Mouse (Mus musculus) olfactory bulb, adult 2 months (tissue): Measurements from ENCODE around the gene Ak2. TPM values are rescaled to one million over a fixed set of nuclear protein-coding genes. Genes with fewer than 3 reads are reported as not detected.
A peak's percentile ranks its signal among the peaks of the same experiment; 100 is the strongest.

ENCODE experiments used
- H3K27ac ChIP-seq: fragments of 200-500 bp; 2 replicates; pipeline ENCODE4 v1.5.1; 2012; ENCODE audit warnings: low read depth, low read length; ENCODE audit not compliant: insufficient read depth
- H3K4me1 ChIP-seq: fragments of 200-500 bp; 2 replicates; pipeline ENCODE4 v1.6.1; 2012; ENCODE audit warnings: low read length; ENCODE audit not compliant: control insufficient read depth, insufficient read depth
- H3K4me3 ChIP-seq: fragments of 200-500 bp; 2 replicates; pipeline ENCODE4 v1.5.1; 2012; ENCODE audit warnings: mild to moderate bottlenecking, low read depth, low read length, moderate library complexity; ENCODE audit not compliant: insufficient read depth
- CTCF ChIP-seq: fragments of 200-500 bp; IDR thresholded peaks from 2 replicates; pipeline ENCODE4 v1.5.1; 2012; ENCODE audit warnings: low read depth, mild to moderate bottlenecking, low read length, moderate library complexity; ENCODE audit not compliant: insufficient read depth
- POLR2A ChIP-seq: fragments of 200-500 bp; IDR thresholded peaks from 2 replicates; pipeline ENCODE4 v1.6.1; 2012; ENCODE audit warnings: mild to moderate bottlenecking, low read depth, low read length, moderate library complexity; ENCODE audit not compliant: insufficient read depth
- WGBS: fragments of 180-500 bp; shearing (Covaris S2); methylation state at CpG from one replicate; pipeline ENCODE4 v1.1.7; 2018; 5-methylcytosine and 5-hydroxymethylcytosine counted together
- polyA plus RNA-seq: library from polyadenylated mRNA; stranded (reverse); fragments of >200 nt; gene quantifications from 2 replicates; pipeline ENCODE4 v1.2.4, GENCODE M21; 2012; ENCODE audit warnings: low replicate concordance; ENCODE audit not compliant: missing spikeins, insufficient read depth, insufficient read length

The Ak2 gene
- 173 TPM in 1 of 2 replicates, not detected in the other for polyA plus RNA-seq

DNA sequence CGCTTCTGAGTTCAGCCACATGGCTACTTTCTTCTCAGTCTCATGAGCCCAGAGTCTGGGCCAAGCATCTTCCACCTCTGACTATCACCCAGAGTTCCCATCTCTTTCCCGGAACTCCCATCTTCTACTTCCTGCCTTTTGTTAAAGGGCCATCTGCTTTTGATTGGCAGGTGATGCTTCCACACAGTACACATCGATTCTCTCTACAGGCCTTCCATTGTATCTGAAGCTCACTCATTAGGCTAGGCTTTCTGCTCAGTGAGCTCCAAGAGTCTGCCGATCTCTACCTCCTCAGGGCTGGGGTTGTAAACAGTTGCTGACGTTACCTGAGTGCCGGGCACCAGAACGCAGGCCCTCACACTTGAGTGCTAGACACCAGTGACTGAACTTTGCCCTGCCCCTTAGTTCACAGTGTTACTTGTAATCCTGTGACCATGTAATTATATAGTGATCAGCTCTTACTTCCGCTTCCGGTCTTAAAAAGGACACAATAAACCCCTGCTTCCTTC is at the start of gene Ak2:
Ak2 (plus strand) TSS at position 459 of the 509 bp plus-strand sequence.
- 93% methylated on average over 9 of the region's 9 CpGs for WGBS
- Histone ChIP-seq H3K4me1 (peaks cover 13% of the 10 kb centered on the region), H3K4me3 (no peak within 1 kb of the TSS), H3K27ac (no peak within 1 kb of the TSS)
- TF ChIP-seq POLR2A = no peak
- TF ChIP-seq CTCF = no peak

DNA sequence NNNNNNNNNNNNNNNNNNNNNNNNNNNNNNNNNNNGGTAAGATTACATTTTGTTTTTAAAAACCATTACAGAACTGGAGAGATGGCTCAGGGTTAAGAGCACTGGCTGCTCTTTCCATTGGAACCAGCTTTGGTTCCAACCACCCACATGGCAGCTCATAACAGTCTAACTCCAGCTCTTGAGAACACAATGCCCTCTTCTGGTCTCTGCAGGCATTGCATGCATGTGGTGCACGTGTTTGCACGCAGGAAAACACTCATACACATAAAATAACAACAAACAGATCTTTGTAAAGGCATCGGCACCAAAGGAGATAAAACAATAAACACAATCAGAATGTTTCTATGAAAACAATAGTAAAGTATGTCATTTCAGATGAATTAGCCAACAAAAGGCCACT is 49.4 kb upstream of the Ak2 start:
- WGBS = 62% methylated on average over 3 of the region's 3 CpGs
- TF ChIP-seq CTCF (no peak), POLR2A (no peak)
- H3K4me1 ChIP-seq = peaks cover under 1% of the 10 kb centered on the region; the same call in 1 of the 2 replicates
- no peak overlapping the region for H3K4me3 ChIP-seq
- no peak overlapping the region for H3K27ac ChIP-seq

DNA sequence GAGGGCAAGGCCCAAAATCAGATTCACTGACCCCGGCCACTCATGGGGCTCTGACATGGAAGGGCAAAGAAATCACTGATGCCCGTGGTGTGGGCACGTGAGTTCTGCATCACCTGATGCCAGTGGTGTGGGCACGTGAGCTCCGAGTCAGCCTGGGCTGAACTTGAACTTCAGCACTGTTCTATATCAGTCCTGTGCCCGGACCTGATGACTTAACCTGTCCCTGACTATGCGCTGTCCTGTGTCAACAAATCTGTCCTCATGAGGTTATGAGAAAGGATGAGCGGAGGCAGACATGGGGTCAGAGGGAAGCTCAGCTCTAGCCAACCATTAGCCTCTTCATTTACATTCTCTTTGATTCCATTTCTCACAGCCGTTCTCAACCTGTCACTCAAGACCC is 45.0 kb upstream of the Ak2 start:
- WGBS = 91% methylated on average over 9 of the region's 9 CpGs
- Histone ChIP-seq H3K4me1 (peaks cover 14% of the 10 kb centered on the region), H3K27ac (no peak overlapping the region), H3K4me3 (no peak overlapping the region)
- TF ChIP-seq CTCF (no peak), POLR2A (no peak)

DNA sequence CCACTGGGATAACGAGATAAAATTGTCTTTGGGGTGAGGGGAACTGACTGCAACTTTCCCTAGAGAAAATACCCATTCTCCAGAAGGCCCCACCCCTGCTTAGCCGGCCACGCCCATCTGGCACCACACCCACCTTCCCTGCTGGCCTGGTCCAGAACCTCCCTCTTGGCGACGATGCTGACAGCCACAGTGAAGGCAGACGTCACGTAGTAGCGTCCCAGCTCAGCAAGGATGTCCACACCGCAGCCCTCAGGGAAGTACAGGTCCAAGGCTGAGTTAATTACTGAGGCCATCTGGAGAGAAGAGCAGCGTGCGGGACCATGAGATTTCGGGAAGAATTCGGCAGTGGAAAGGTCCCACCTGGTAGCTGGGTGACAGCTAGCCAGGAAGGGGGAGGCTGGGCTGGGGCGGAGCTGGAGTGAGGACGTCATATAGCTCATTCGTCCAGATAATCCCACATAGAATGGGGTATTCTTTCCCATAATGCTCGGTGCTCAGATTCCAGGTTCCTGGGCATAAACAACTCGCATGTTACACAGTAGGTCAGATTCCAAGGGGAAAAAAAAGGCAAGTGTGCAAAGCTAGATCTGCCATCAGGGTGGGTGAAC is 44.3 kb upstream of the Ak2 start:
- no peak overlapping the region for H3K27ac ChIP-seq
- no peak for TF ChIP-seq POLR2A
- TF ChIP-seq CTCF = no peak
- no peak overlapping the region for H3K4me3 ChIP-seq
- H3K4me1 ChIP-seq = peaks cover 14% of the 10 kb centered on the region
- 33% methylated on average over 18 of the region's 18 CpGs for WGBS

DNA sequence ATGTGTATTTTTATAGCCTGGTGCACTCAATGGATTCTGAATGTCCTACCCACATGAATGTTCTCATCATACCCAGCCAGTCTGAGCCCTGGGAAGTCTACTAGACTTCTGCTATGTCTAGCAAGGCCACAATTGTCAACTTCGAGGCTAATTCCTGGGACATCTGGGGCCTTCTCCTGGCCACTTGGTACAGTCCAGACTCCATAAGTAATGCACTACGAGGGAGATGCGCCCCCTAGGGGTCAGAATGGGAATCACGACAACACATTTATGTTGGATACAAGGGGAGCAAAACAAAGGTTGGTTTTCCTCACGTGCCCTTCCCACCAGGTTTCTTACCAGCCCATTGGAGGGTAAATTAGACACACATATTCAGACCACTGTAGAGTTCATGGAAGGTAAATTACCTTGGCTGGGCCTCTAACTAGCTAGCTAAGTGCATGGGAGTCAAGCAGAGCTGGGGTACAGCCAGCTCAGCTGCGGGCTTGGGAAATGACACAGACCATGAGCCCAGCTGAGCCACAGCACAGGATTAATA is 43.6 kb upstream of the Ak2 start:
- WGBS = 29% methylated on average over 6 of the region's 6 CpGs
- TF ChIP-seq POLR2A (no peak), CTCF (peak; percentile 47; the same call in 1 of the 2 replicates)
- Histone ChIP-seq H3K27ac (no peak overlapping the region), H3K4me1 (peaks cover 14% of the 10 kb centered on the region), H3K4me3 (no peak overlapping the region)

DNA sequence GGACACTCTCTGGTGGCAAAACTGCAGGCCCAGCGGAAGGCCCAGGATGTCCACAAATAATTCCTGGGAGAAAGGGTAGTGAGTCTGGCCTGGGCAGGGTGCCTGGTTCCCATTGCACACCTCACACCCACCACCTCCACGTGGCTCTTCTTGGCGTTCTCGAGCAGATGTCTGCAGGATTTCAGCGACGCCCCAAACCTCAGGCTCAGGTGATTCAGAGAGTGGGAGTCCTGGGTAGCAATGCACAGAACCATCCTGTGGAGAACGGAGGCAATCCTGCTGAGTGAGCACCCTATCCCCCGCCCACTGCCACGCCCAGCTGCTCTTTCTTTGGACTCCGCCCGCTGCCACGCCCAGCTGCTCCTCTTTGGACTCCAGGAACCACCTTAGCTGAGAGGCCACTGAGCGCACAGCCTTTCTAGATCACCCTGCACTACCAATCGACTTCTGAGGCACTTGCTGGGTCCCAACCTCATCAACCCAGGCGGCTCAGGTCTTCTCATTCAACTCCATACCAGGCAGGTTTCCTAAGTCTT is 42.2 kb upstream of the Ak2 start:
- TF ChIP-seq POLR2A = no peak
- TF ChIP-seq CTCF = no peak
- Histone ChIP-seq H3K27ac (no peak overlapping the region), H3K4me1 (peaks cover 14% of the 10 kb centered on the region), H3K4me3 (no peak overlapping the region)
- 61% methylated on average over 15 of the region's 15 CpGs for WGBS

DNA sequence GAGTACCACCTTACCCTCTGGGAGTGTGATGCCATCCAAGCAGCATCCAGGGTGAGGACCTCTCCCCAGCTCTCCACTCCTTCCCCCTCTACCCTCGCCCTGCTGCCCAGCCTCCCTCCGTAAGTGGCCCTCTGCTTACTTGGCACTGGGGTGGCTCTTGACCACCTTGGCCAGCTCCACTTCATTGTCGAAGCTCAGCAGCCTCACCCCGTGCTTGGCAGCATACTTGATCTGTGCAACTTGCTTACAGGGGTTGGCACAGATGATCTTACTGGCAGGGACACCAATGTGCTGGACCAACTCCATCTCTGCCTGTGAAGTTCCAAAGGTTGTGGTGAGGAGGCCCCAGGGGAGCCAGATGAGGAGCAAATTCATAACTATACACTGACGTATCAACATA is 41.3 kb upstream of the Ak2 start:
- no peak overlapping the region for H3K4me3 ChIP-seq
- 50% methylated on average over 5 of the region's 5 CpGs for WGBS
- no peak overlapping the region for H3K27ac ChIP-seq
- TF ChIP-seq POLR2A (no peak), CTCF (no peak)
- peaks cover 14% of the 10 kb centered on the region for H3K4me1 ChIP-seq

DNA sequence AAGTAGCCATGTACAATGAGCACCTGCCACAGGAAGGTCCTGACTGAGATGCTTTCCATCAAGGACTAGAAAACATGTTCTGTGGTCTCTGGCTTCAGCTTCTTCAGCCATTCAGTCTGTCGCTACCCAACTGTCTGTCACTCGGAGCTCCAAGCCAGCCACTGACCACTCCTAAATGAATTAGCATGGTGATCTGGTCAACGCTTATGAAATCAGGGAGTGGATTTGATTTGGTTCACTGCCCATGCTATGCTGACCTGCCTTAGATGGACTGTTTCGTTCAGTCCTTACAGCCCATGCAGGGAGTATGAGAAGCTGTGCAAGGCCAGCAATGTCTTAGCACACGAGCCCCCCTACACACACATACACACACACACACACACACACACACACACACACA is 37.9 kb upstream of the Ak2 start:
- Histone ChIP-seq H3K27ac (no peak overlapping the region), H3K4me3 (no peak overlapping the region), H3K4me1 (peaks cover 28% of the 10 kb centered on the region)
- 85% methylated on average over 5 of the region's 5 CpGs for WGBS
- no peak for TF ChIP-seq POLR2A
- no peak for TF ChIP-seq CTCF

DNA sequence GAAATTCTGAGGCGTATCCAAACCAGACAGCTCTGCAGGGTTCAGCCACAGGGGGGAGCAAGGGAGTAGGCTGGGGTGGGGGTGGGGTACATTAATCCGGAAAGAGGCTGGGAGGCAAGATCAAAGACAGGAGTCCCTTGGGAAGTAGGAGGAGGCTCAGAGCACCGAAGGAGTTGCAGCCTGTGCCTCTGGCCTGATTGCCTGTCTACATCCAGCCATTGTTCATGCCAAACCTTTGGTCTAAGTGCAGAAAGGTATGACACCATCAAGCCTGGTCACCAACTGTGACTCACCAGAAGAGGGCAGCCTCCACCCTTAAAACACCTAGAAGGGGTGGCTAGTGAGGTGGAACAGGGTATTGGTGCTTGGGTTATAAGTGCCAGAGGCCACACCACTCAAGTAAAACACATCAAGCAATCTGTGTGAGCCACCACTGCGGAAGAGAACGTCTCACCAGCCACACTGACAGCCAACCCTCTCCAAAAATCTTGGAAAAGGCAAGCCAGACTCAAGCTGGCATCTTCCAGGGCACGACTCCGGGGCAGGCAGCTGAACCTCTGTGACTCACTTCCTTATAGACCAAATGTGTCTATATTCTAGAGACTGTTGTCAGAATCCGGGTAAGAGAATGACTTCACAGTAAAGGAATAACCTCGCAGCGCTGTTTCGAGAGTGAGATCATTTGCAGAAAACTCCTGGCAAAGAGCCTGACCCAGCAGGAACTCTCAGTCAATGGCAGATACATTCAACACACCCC is 34.4 kb upstream of the Ak2 start:
- H3K4me1 ChIP-seq = peaks cover 34% of the 10 kb centered on the region
- no peak overlapping the region for H3K4me3 ChIP-seq
- H3K27ac ChIP-seq = peak overlapping the region; percentile 5
- 24% methylated on average over 11 of the region's 11 CpGs for WGBS
- TF ChIP-seq CTCF (peak; percentile 49), POLR2A (no peak)

DNA sequence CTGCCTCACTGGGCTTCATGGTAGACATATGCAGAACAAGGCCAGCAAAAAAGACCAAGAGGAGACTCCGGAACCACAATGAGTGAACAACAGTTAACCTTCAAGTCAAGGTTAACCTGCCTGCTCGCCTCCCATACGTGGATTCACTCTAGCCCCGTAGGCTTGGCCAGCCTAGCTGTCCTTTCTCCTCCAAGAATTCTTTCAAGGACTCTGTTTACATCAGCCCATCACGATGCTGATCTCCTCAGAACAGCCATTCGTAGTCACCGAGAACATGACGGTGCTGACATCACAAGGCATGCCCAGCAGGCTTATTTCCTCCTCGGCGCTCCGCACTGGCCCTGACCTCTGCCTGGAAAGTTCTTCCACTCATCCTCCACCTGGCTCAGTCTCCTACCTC is 33.6 kb upstream of the Ak2 start:
- WGBS = 88% methylated on average over 11 of the region's 11 CpGs
- TF ChIP-seq POLR2A = no peak
- TF ChIP-seq CTCF = no peak
- H3K27ac ChIP-seq = peak overlapping the region; percentile 5; the same call in 1 of the 2 replicates

More for the DNA sequence above, 33.6 kb upstream of the Ak2 start:
- H3K4me3 ChIP-seq = no peak overlapping the region
- peaks cover 38% of the 10 kb centered on the region for H3K4me1 ChIP-seq
